Mouse (Mus musculus): ENCODE data around the gene Smap1.

- TF ChIP-seq CTCF (IDR thresholded peaks at IDR 0.05; ENCODE audit: low read depth) (no peak), EP300 (optimal IDR thresholded peaks at IDR 0.05) (no peak)
Observed at GRCm38 (mm10) chr1:23953921-23954320, 31.8 kb upstream of the Smap1 start.

Data from stomach, postnatal 0 days (tissue).